Comparison of ENCODE assay signal across 14 mouse cellular contexts in the genomic region with DNA sequence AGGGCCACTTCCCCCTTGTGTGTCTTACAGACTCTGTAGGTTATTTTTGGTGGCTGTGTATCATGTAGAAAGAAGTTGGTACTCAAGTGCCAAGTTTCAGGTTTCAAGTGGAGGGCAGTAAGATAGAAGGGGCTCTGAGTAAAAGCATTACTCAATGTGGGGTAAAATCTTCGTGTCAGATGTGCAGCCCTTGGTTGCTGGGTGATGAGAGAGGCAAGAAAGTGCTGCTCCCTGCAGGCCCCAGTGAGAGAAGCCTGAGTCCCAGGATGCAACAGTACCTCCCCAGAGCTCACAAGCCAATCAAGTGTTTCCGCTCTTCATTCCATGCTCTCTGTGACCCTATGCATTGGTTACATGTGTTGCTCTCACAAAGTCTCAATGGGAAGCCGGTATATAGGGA.
"Had no signal": no experiment of that assay in that cellular context is flagged by ENCODE, and none has a peak within 500 bp of the region (broad histone marks: within the 10 kb centered on the region; RNA-seq: fewer than 3 reads in every experiment).

No protein-coding gene starts in this region.

- DNase-seq: gastrocnemius, postnatal 14 days; gastrocnemius, postnatal 36 days; heart, adult 11 months; heart, adult 2 months; heart, postnatal 14 days; heart, postnatal 36 days; kidney, adult 11 months; kidney, adult 2 months; kidney, adult 9 months; kidney, postnatal 14 days; kidney, postnatal 36 days; layer of hippocampus, adult 9-11 months; layer of hippocampus, postnatal 36 days; left cerebral cortex, postnatal 4 days had no signal
